Mouse (Mus musculus) spleen, embryonic (tissue): ENCODE data around the gene Pdap1.
"Not testable (repeated sequence)": the region's sequence is repeated elsewhere in the genome, so short reads cannot be mapped to it uniquely, and the experiment has no call there.

Experiments
- CTCF ChIA-PET: fragments of 350-600 bp; sonication (Branson Sonifier 250); formaldehyde crosslinking; loops from one replicate; lab custom pipeline; 2022; lab: Charles Lee

Gene Pdap1

DNA sequence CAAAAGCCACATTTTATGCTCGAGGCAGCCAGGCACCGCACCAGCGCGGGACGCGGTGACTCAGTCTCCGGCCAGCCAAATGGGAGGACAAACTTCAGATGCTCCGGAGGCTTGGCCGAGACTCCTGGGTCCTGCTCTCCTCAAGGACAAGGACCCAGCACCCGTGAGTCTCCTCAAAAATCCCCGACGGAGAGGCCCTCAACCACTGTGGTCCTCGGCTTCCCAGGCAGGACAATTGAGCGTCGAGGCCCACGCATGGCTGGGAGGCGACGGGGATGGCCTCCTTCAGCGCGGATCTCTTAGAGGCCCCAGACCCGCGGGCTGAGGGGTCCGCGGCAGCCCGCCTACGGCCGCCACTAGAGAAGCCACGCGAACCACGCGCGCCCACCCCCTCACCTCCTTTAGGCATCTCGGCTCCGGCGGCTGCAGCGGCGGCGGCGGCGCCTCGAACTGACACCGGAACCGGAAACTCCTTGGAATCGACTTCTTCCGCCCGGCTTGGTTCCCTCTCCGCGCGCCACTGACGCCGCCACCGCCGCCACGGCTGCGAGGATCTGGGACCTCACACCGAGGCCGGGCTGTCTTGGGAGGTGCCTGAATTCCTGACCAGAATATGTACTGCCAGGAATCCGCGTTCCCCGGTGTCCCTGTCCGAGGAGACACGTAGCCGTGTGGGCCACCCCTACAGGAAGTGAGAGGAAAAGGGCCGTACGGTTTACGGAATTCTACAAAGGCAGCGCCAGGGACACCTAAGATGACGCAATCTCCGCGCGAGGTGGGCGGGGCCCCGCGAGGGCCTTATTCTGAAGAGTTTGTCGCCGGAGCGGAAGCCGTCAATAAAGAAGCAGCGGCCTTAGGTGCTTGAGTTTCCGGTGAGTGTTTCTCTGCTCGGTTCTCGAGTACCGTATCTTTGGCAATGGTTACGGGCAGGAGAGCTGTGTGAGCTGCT is at the start of gene Pdap1, which contains the start of gene Bud31:
TSS of gene Pdap1 (minus strand) at position 668 of the 949 bp plus-strand sequence.
TSS of gene Bud31 (plus strand) at position 792 of the 949 bp plus-strand sequence.
- CTCF ChIA-PET, result interaction anchor here (1.1 to 1.3 kb wide), 2 partner anchors 10 to 175 kb away, joined by 3 read pairs; no protein-coding TSS in a partner anchor

DNA sequence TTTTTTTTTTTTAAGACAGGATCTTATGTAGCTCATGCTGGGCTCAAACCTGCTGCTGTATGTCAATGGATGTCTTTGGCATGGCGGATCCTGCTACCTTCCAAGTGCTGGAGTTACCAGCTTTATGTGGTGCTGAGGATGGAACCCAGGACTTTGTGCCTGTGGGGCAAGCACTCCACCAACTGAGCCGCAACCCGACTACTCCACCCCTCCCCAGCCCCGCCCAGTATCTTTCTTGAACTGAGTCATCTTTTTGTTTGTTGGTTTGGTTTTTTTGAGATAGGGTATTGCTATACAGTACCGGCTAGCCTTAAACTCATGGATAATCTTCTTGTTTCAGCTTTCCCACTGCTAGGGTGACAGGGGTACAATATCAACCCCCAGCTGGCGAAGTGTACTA is 49.4 kb upstream of the Pdap1 start:
- CTCF ChIA-PET, result interaction anchor here (0.7 kb wide), 1 partner anchor 12 kb away, joined by 5 read pairs; the partner anchor contains the start of gene Zkscan14

DNA sequence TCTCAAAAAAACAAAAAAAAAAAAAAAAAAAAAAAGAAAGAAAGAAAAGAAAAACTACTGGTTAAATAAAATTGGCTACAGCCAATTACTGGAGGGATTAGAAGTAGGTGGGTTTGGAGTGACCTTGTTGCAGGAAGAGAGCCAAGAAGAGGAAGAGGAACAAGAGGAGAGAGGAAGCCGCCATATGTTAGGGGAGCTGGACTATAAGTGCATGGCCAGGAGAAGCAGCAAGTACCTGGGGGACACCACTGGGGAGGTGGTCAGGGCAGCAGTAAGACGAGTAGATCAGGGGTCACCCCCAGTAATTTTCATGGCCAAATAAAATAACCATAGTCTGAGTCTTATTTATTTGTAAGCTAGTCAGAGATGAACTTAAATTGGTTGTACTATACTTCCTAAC is 45.2 kb upstream of the Pdap1 start:
- CTCF ChIA-PET, result no interaction called here

- CTCF ChIA-PET, result no interaction called here
Observed at GRCm38 (mm10) chr5:145178461-145178980, 38.5 kb upstream of the Pdap1 start.

DNA sequence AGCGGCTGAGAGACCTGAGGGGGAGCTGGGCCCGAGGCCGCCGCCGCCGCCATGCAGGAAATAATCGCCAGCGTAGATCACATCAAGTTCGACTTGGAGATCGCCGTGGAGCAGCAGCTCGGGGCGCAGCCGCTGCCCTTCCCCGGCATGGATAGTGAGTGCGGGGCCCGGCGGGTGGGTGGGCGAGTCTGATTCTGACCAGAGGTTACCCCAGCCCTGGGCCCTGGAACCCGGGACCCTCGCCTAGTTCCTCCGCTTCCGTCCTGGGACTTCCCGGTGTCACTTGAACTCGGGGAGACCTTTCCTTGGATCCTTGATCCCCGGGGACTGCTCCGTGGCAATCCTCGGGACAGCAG is 27.2 kb upstream of the Pdap1 start:
- CTCF ChIA-PET, result no interaction called here

- CTCF ChIA-PET, result interaction anchor here (0.7 kb wide), 1 partner anchor 54 kb away, joined by 3 read pairs; no protein-coding TSS in a partner anchor
Observed at GRCm38 (mm10) chr5:145166536-145167305, 26.7 kb upstream of the Pdap1 start, which contains the start of the genes Ptcd1 and Cpsf4. Gene Ptcd1, minus strand, starts transcription at chr5:145167108. Gene Cpsf4, plus strand, starts transcription at chr5:145167213.

DNA sequence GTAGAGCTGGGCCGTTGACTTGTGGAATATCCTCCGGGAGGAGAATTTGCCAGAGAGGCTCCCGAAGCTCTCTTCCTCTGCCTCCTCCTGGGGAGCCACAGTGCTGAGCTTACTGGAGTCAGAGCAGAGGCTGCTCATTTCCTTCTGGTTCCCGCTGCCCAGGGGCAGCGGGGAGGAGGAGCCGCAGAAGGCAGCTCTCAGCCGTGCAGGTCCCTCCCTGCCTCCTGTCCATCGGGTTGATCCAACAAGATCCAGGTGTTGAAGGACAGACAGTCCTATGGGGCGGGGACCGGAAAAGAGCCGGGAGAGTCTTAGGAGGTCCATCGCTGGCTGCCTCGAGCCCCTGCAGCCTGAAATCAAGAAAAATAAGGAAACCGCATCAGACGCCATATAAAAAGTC is 25.1 kb upstream of the Pdap1 start:
- CTCF ChIA-PET, result interaction anchor here (0.7 kb wide), 1 partner anchor 1618 kb away, joined by 3 read pairs; no protein-coding TSS in a partner anchor

DNA sequence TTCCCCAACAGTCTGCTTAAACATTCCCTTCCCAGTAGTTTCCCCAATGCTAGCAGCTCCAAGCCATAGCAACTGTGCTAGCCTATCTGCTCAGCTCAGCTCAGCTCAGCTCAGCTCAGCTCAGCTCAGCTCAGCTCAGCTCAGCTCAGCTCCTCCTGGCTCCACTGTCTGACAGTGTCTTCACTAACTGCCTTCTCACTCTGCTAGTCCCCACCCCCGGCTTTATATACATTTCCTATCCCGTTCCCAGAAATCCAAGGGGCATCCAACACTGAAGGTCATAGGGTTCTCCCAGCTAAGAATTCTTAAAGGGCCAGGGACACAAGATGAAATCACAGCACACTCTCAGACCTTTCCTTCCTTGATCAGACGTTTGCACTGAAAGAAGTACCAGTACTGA is 24.7 kb upstream of the Pdap1 start:
- CTCF ChIA-PET, result interaction anchor here (0.7 kb wide), 1 partner anchor 1618 kb away, joined by 3 read pairs; no protein-coding TSS in a partner anchor

DNA sequence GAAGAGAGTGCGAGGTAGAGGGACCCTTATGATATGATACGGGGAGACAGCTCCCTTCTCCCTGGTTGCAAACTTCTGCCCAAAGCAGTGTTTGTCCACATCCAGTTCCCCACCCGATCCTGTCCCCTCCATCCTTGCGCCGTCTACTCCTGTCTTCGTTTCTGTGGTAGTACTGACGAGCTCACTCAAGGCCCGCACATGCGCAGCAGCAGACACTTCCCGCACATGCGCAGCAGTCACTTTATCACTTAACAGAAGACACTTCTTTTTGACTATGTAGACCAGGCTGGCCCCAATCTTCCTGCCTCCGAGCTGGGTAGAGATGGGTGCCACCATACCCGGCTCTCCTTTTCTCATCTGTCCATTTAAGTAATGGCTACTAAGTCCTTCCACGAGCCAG is 21.3 kb upstream of the Pdap1 start:
- CTCF ChIA-PET, result no interaction called here

DNA sequence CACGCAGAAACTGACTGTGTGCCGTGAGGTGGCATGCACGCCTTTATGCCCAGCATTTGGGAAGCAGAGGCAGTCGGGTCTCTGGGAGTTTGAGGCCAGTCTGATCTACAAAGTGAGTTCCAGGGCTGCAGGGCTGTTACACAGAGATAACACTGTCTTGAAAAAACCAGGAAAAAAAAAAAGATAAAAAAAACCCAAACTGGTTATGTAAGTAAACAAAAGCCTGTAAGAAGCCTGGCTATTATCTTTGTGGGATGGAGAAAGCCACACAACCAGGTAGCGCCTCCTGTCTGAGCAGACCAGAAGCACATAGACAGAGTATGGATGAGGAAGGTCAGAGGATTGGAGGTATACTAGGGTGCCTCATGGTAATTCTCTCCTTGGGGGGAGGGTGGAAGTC is 12.7 kb upstream of the Pdap1 start:
- CTCF ChIA-PET, result no interaction called here

DNA sequence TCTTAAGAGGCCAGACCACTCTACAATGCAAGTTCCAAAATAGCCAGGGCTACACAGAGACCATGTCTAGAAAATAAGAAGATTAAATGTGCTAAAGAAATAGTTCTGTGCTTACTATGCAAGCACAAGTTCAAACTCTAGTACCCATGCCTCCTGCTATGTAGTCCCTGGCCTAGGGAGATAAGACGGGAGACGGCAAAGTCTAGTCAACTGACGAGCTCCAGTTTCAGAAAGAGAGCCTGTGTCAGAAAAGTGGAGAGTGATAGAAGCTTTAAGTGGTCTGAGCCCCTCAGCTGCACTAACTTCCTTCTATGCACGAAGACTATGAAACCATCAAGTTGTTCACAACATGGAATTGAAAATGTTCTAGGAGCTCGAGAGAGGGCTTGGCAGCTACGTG is 9.3 kb upstream of the Pdap1 start:
- CTCF ChIA-PET, result no interaction called here

- CTCF ChIA-PET, result no interaction called here
Observed at GRCm38 (mm10) chr5:145147748-145148147, 7.7 kb upstream of the Pdap1 start.

DNA sequence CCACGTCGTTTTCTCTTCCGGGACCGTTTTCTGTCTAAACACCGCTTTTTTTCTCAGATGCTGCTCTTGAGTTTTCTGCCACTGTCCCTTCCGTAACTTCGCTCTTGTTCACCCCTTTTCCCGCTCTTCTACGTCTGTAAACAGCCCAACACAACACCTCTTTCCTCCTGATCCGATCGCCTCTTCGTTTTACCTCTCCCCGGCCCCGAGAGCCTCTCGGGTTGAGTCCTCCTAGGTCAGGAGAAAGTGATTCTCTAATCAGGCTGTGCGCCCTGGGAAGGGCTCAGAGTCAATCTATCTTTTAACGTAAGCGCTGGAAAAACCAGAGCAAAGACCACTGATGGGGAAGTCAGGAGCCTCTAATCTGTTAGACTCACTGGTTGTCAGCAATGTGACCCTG is 573 bp upstream of the Pdap1 start:
- CTCF ChIA-PET, result no interaction called here

GRCm38 (mm10) chr5:145138836-145139235 is 1.2 kb downstream of the Pdap1 start:
- CTCF ChIA-PET, result interaction anchor here (1.1 to 1.3 kb wide), 2 partner anchors 9 to 174 kb away, joined by 3 read pairs; no protein-coding TSS in a partner anchor

- CTCF ChIA-PET, result not testable (repeated sequence)
Observed at GRCm38 (mm10) chr5:145133275-145133674, 6.8 kb downstream of the Pdap1 start.

DNA sequence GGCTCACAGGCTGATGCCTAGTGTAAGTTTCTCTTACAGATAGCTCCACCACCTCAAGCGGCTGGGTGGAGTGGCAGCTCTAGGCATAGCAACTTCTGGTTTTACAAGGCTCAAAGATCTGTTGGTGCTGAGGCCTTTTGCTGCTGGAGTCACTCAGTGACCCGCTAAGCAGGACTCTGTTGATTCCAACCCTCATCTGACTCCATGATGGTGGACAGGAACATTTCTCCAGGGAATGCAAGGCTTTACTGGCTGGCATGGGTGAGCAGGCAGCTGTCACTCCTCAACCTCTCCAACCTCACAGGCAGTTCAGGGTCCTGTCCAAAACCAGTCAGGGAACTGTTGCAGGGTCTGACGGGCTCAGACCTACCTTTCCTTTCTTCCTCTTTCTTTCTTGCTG is 9.0 kb downstream of the Pdap1 start:
- CTCF ChIA-PET, result no interaction called here

- CTCF ChIA-PET, result no interaction called here
Observed at GRCm38 (mm10) chr5:145130191-145130590, 9.8 kb downstream of the Pdap1 start.

DNA sequence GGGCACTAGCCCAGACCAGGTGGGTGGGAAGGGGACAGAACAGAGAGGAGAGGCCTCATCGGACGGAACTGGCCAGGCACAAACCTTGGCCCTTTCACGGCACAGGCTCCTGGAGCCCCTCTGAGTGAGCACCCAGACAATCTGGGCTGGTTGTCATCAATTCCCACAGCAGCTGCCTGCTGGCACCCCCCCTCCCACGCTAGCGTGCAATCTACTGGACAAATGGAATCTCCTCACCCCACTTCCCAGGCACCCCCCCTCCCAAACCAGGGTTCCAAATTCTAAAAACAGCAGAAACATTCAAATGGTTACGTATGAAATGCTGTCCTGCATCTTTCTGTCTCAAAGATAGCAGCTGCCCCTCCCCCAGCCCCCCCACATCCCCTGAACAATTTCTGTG is 10.3 kb downstream of the Pdap1 start:
- CTCF ChIA-PET, result interaction anchor here (0.8 kb wide), 1 partner anchor 9 kb away, joined by 3 read pairs; no protein-coding TSS in a partner anchor

DNA sequence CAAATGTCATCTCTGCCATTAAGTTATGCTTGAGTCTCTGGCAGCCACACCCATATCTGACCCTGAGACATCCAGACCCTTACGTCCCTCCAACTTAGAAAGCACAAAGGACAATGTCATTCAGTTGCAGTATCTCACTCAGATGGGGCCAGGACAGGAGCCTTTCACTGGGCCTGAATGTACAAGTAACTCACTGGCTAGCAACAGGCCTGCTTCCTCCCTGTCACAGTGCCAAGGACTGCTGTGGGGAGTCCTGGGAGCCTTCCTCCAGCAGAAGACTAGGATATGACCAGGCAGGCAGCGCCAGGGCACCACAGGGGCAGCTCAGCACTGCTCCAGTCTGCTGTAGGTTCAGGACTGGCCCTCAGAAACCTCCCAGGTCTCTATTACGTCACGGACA is 10.9 kb downstream of the Pdap1 start:
- CTCF ChIA-PET, result interaction anchor here (0.8 kb wide), 1 partner anchor 10 kb away, joined by 3 read pairs; no protein-coding TSS in a partner anchor

- CTCF ChIA-PET, result no interaction called here
Observed at GRCm38 (mm10) chr5:145126580-145126979, 13.5 kb downstream of the Pdap1 start.

GRCm38 (mm10) chr5:145123396-145123795 is 16.6 kb downstream of the Pdap1 start:
- CTCF ChIA-PET, result no interaction called here
